14 mouse cellular contexts compared by ENCODE assay signal in the genomic region with DNA sequence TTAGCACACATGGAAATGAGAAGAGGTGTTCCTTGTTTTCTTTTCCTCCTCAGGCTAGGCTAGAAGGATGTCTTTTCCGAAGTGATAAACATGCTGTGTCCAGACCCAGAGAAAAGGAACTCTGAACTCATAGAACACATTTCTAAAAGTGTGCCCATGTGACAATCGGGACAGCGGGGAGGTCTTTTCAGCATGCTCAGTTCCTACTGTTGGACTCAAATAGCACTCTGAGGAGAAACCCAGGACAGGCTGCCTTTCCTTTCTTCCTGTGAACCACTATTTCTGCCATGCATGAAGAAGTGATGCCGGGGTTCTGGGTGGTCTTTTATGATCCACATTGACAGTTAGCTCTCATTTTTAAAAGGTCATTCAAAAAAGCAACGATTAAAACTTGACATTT. TPM values are rescaled to one million over a fixed set of nuclear protein-coding genes. Genes with fewer than 3 reads are reported as not detected.
DNase-seq lines count a peak whose midpoint lies in the region; ATAC-seq lines count a peak whose summit lies in the region.
"Had no signal": no experiment of that assay in that cellular context is flagged by ENCODE, and none has a peak within 500 bp of the region (broad histone marks: within the 10 kb centered on the region; RNA-seq: fewer than 3 reads in every experiment).

No protein-coding gene starts in this region.

- no peak overlapping the region for H3K4me3 ChIP-seq in hindbrain, embryonic 11.5 days (ENCODE audit: low read depth, low read length)
- no peak overlapping the region for H3K4me3 ChIP-seq in hindbrain, embryonic 12.5 days
- H3K4me3 ChIP-seq in midbrain, embryonic 14.5 days (replicated peaks; ENCODE audit: low read depth, low read length): no peak overlapping the region
- no peak overlapping the region for H3K4me3 ChIP-seq in midbrain, embryonic 11.5 days (ENCODE audit: low read depth, low read length)
- H3K4me3 ChIP-seq: heart, embryonic 10.5 days; heart, embryonic 13.5 days had no signal

- DNase-seq in embryo, embryonic 10.5 days (ENCODE audit: low spot score): peak; percentile 14
- DNase-seq in embryo, embryonic 10 days (ENCODE audit: low spot score): no peak
- DNase-seq in hindbrain, embryonic 11.5 days (ENCODE audit: low spot score): peak; percentile 2
- DNase-seq in midbrain, embryonic 14.5 days: peak; percentile 4
- no peak for DNase-seq in midbrain, embryonic 11.5 days (ENCODE audit: low spot score, missing footprints)
- DNase-seq: cerebellum, adult 18-20 months; cerebellum, adult 9-10 months had no signal

- no peaks in the 10 kb centered on the region for H3K9me3 ChIP-seq in hindbrain, embryonic 11.5 days (ENCODE audit: control insufficient read depth, low read length)
- no peaks in the 10 kb centered on the region for H3K9me3 ChIP-seq in hindbrain, embryonic 12.5 days (replicated peaks)
- H3K9me3 ChIP-seq in midbrain, embryonic 14.5 days (ENCODE audit: control insufficient read depth, low read length): no peaks in the 10 kb centered on the region
- no peaks in the 10 kb centered on the region for H3K9me3 ChIP-seq in midbrain, embryonic 11.5 days (ENCODE audit: control insufficient read depth, low read length)
- H3K9me3 ChIP-seq: embryonic facial prominence, embryonic 10.5 days; embryonic facial prominence, embryonic 13.5 days; heart, embryonic 10.5 days; heart, embryonic 13.5 days; hindbrain, embryonic 15.5 days had no signal

- no peaks in the 10 kb centered on the region for H3K36me3 ChIP-seq in hindbrain, embryonic 11.5 days (ENCODE audit: control insufficient read depth, insufficient read depth, low read length)
- no peaks in the 10 kb centered on the region for H3K36me3 ChIP-seq in hindbrain, embryonic 12.5 days
- no peaks in the 10 kb centered on the region for H3K36me3 ChIP-seq in midbrain, embryonic 14.5 days (ENCODE audit: control insufficient read depth, insufficient read depth, low read length)
- H3K36me3 ChIP-seq in midbrain, embryonic 11.5 days (ENCODE audit: control insufficient read depth, insufficient read depth, low read length): no peaks in the 10 kb centered on the region
- H3K36me3 ChIP-seq: embryonic facial prominence, embryonic 10.5 days; embryonic facial prominence, embryonic 13.5 days; forebrain, embryonic 12.5 days; heart, embryonic 10.5 days; heart, embryonic 13.5 days; hindbrain, embryonic 15.5 days had no signal

- H3K9ac ChIP-seq in hindbrain, embryonic 11.5 days (ENCODE audit: low read depth, low read length): no peak overlapping the region
- H3K9ac ChIP-seq in hindbrain, embryonic 12.5 days: no peak overlapping the region
- no peak overlapping the region for H3K9ac ChIP-seq in midbrain, embryonic 14.5 days (replicated peaks; ENCODE audit: low read length)
- no peak overlapping the region for H3K9ac ChIP-seq in midbrain, embryonic 11.5 days (ENCODE audit: low read length)
- H3K9ac ChIP-seq: embryonic facial prominence, embryonic 13.5 days; forebrain, embryonic 12.5 days; heart, embryonic 13.5 days; hindbrain, embryonic 15.5 days had no signal

- WGBS in hindbrain, embryonic 11.5 days: 70% methylated on average over 5 of the region's 5 CpGs
- WGBS in hindbrain, embryonic 12.5 days: 61% methylated on average over 5 of the region's 5 CpGs
- 67% methylated on average over 5 of the region's 5 CpGs for WGBS in midbrain, embryonic 14.5 days
- WGBS in midbrain, embryonic 11.5 days: 77% methylated on average over 5 of the region's 5 CpGs

- H3K4me1 ChIP-seq in hindbrain, embryonic 11.5 days (replicated peaks; ENCODE audit: control insufficient read depth, insufficient read depth, low read length): no peaks in the 10 kb centered on the region; the same call in 1 of the 2 replicates
- H3K4me1 ChIP-seq in hindbrain, embryonic 12.5 days: peaks cover 13% of the 10 kb centered on the region
- peaks cover 10% of the 10 kb centered on the region for H3K4me1 ChIP-seq in midbrain, embryonic 14.5 days (ENCODE audit: control insufficient read depth, insufficient read depth, low read length)
- H3K4me1 ChIP-seq in midbrain, embryonic 11.5 days (ENCODE audit: control insufficient read depth, insufficient read depth, low read length): peaks cover 14% of the 10 kb centered on the region

- no peak overlapping the region for H3K4me2 ChIP-seq in hindbrain, embryonic 11.5 days (replicated peaks; ENCODE audit: low read depth, low read length)
- no peak overlapping the region for H3K4me2 ChIP-seq in hindbrain, embryonic 12.5 days (replicated peaks)
- no peak overlapping the region for H3K4me2 ChIP-seq in midbrain, embryonic 14.5 days (ENCODE audit: low read length)
- no peak overlapping the region for H3K4me2 ChIP-seq in midbrain, embryonic 11.5 days

- ATAC-seq in hindbrain, embryonic 11.5 days (ENCODE audit: low FRiP score): no peak
- no peak for ATAC-seq in hindbrain, embryonic 12.5 days (ENCODE audit: low FRiP score)
- ATAC-seq in midbrain, embryonic 14.5 days (ENCODE audit: low FRiP score, low TSS enrichment): no peak
- no peak for ATAC-seq in midbrain, embryonic 11.5 days (ENCODE audit: low FRiP score)

- H3K27ac ChIP-seq in hindbrain, embryonic 11.5 days (ENCODE audit: low read depth, low read length): no peak overlapping the region
- H3K27ac ChIP-seq in hindbrain, embryonic 12.5 days: no peak overlapping the region
- no peak overlapping the region for H3K27ac ChIP-seq in midbrain, embryonic 14.5 days (replicated peaks; ENCODE audit: low read depth, low read length)
- no peak overlapping the region for H3K27ac ChIP-seq in midbrain, embryonic 11.5 days (ENCODE audit: low read depth, low read length)
- H3K27ac ChIP-seq: heart, embryonic 10.5 days had no signal

- H3K27me3 ChIP-seq in hindbrain, embryonic 11.5 days (ENCODE audit: control insufficient read depth, insufficient read depth, low read length): no peaks in the 10 kb centered on the region
- no peaks in the 10 kb centered on the region for H3K27me3 ChIP-seq in hindbrain, embryonic 12.5 days
- H3K27me3 ChIP-seq in midbrain, embryonic 14.5 days (ENCODE audit: control insufficient read depth, insufficient read depth, low read length): no peaks in the 10 kb centered on the region
- H3K27me3 ChIP-seq in midbrain, embryonic 11.5 days (ENCODE audit: control insufficient read depth, insufficient read depth, low read length): no peaks in the 10 kb centered on the region
- H3K27me3 ChIP-seq: embryonic facial prominence, embryonic 13.5 days; heart, embryonic 13.5 days; hindbrain, embryonic 15.5 days had no signal

RNA-seq across cellular contexts. Expression of gene Plcl2, which starts 40.1 kb away (rescaled TPM):
- polyA plus RNA-seq in hindbrain, embryonic 11.5 days (2014; fragmentation: Nextera tagmentation; extraction: Ambion mirVana): 6.7 and 7.2 TPM in 2 replicates
- polyA plus RNA-seq in hindbrain, embryonic 12.5 days (2016; fragmentation: Nextera tagmentation; extraction: Ambion mirVana): 9.2 and 10.0 TPM in 2 replicates
- 10.8 and 14.1 TPM in 2 replicates for polyA plus RNA-seq in midbrain, embryonic 14.5 days (2014; fragmentation: Nextera tagmentation; extraction: Ambion mirVana)
- polyA plus RNA-seq in midbrain, embryonic 11.5 days (2014; fragmentation: Nextera tagmentation; extraction: Ambion mirVana): 6.1 and 6.5 TPM in 2 replicates

Comparison
In these comparisons a context has a peak if more than half of its experiments do, and no peak if none do; other contexts are left out.
1. DNase-seq: peak in embryo, embryonic 10.5 days (single experiment), hindbrain, embryonic 11.5 days (single experiment) and midbrain, embryonic 14.5 days (single experiment); none in embryo, embryonic 10 days (single experiment) and midbrain, embryonic 11.5 days (single experiment).